Mouse (Mus musculus) neural tube, embryonic 12.5 days (tissue): ENCODE data around the gene Fancd2. TPM values are rescaled to one million over a fixed set of nuclear protein-coding genes. Genes with fewer than 3 reads are reported as not detected.

Experiments
- ATAC-seq: fragments of 200-750 bp; cut with Nextera tagmentation; 2 replicates; pipeline ENCODE4 v1.8.0; 2017; ENCODE audit warnings: low read depth, mild to moderate bottlenecking, moderate TSS enrichment, moderate library complexity; ENCODE audit not compliant: low FRiP score
- H3K27ac ChIP-seq: fragments of 300-500 bp; sonication (generic); 2 replicates; pipeline ENCODE4 v1.5.1; 2016
- H3K27me3 ChIP-seq: fragments of 300-500 bp; sonication (generic); replicated peaks from 2 replicates; pipeline ENCODE4 v1.6.1; 2016; ENCODE audit warnings: mild to moderate bottlenecking
- H3K36me3 ChIP-seq: fragments of 300-500 bp; sonication (generic); 2 replicates; pipeline ENCODE4 v1.6.1; 2016; ENCODE audit warnings: mild to moderate bottlenecking
- H3K4me1 ChIP-seq: fragments of 300-500 bp; sonication (generic); 2 replicates; pipeline ENCODE4 v1.6.1; 2016
- H3K4me2 ChIP-seq: fragments of 300-500 bp; sonication (generic); replicated peaks from 2 replicates; pipeline ENCODE4 v1.6.1; 2016; ENCODE audit warnings: mild to moderate bottlenecking
- H3K4me3 ChIP-seq: fragments of 300-500 bp; sonication (generic); 2 replicates; pipeline ENCODE4 v1.5.1; 2016
- H3K9ac ChIP-seq: fragments of 300-500 bp; sonication (generic); 2 replicates; pipeline ENCODE4 v1.6.1; 2016; ENCODE audit warnings: mild to moderate bottlenecking
- H3K9me3 ChIP-seq: fragments of 300-500 bp; sonication (generic); 2 replicates; pipeline ENCODE4 v1.6.1; 2016; ENCODE audit warnings: mild to moderate bottlenecking
- WGBS: fragments of 180-500 bp; shearing (Covaris S2); methylation state at CpG from one replicate; pipeline ENCODE4 v1.1.7; 2016; 5-methylcytosine and 5-hydroxymethylcytosine counted together
- polyA plus RNA-seq: library from polyadenylated mRNA; unstranded; fragments of >200 nt; fragmentation: Nextera tagmentation; extraction: Ambion mirVana; gene quantifications from 2 replicates; pipeline ENCODE4 v1.2.1, GENCODE M21; 2016

Gene Fancd2
- polyA plus RNA-seq, 1 experiment from 2014 or later = 8.4 TPM

GRCm38 (mm10) chr6:113600543-113601139, 69.2 kb downstream of the Fancd2 start, which contains the start of gene Fancd2os:
Fancd2os (minus strand) TSS chr6:113600715.
- H3K27ac ChIP-seq = no peak within 1 kb of the TSS
- no peaks in the 10 kb centered on the region for H3K9me3 ChIP-seq
- peaks cover 11% of the 10 kb centered on the region for H3K4me1 ChIP-seq
- no peaks in the 10 kb centered on the region for H3K36me3 ChIP-seq
- ATAC-seq = no peak
- no peaks in the 10 kb centered on the region for H3K27me3 ChIP-seq
- no peak within 1 kb of the TSS for H3K9ac ChIP-seq
- no peak within 1 kb of the TSS for H3K4me3 ChIP-seq
- WGBS = 37% methylated on average over 23 of the region's 23 CpGs
- H3K4me2 ChIP-seq = peak within 1 kb of the TSS; percentile 16; the same call in 1 of the 2 replicates

- WGBS = 91% methylated on average over 6 of the region's 6 CpGs
- no peaks in the 10 kb centered on the region for H3K9me3 ChIP-seq
- no peak for ATAC-seq
- no peaks in the 10 kb centered on the region for H3K27me3 ChIP-seq
- H3K27ac ChIP-seq = no peak overlapping the region
- H3K4me1 ChIP-seq = peaks cover 17% of the 10 kb centered on the region
- H3K9ac ChIP-seq = no peak overlapping the region
- H3K36me3 ChIP-seq = no peaks in the 10 kb centered on the region
- H3K4me2 ChIP-seq = no peak overlapping the region
- H3K4me3 ChIP-seq = no peak overlapping the region
Measured at GRCm38 (mm10) chr6:113602821-113603220, 71.3 kb downstream of the Fancd2 start.

GRCm38 (mm10) chr6:113603993-113604392, 72.5 kb downstream of the Fancd2 start:
- Histone ChIP-seq H3K4me2 (peak overlapping the region; percentile 91), H3K36me3 (peaks cover 3% of the 10 kb centered on the region; the same call in 1 of the 2 replicates), H3K9ac (peak overlapping the region; percentile 89; the same call in 1 of the 2 replicates), H3K27ac (no peak overlapping the region), H3K9me3 (no peaks in the 10 kb centered on the region), H3K27me3 (no peaks in the 10 kb centered on the region), H3K4me3 (peak overlapping the region; percentile 95), H3K4me1 (peaks cover 17% of the 10 kb centered on the region)
- 52% methylated on average over 12 of the region's 12 CpGs for WGBS
- peak; percentile 29 for ATAC-seq

GRCm38 (mm10) chr6:113604432-113605223, 73.1 kb downstream of the Fancd2 start, which contains the start of gene Brk1:
Brk1 (plus strand) TSS chr6:113604772.
- H3K9me3 ChIP-seq = no peaks in the 10 kb centered on the region
- ATAC-seq = peak; percentile 93
- peak within 1 kb of the TSS; percentile 47; the same call in 1 of the 2 replicates for H3K27ac ChIP-seq
- peak within 1 kb of the TSS; percentile 89 for H3K9ac ChIP-seq
- peaks cover 17% of the 10 kb centered on the region for H3K4me1 ChIP-seq
- peaks cover 3% of the 10 kb centered on the region; the same call in 1 of the 2 replicates for H3K36me3 ChIP-seq
- peak within 1 kb of the TSS; percentile 95 for H3K4me3 ChIP-seq
- WGBS = under 1% methylated on average over 65 of the region's 65 CpGs
- H3K27me3 ChIP-seq = no peaks in the 10 kb centered on the region
- peak within 1 kb of the TSS; percentile 91 for H3K4me2 ChIP-seq

GRCm38 (mm10) chr6:113605224-113605545, 73.7 kb downstream of the Fancd2 start:
- 5% methylated on average over 10 of the region's 10 CpGs for WGBS
- H3K4me3 ChIP-seq = peak overlapping the region; percentile 95
- peaks cover 3% of the 10 kb centered on the region; the same call in 1 of the 2 replicates for H3K36me3 ChIP-seq
- H3K27ac ChIP-seq = peak overlapping the region; percentile 47; the same call in 1 of the 2 replicates
- H3K9me3 ChIP-seq = no peaks in the 10 kb centered on the region
- no peak for ATAC-seq
- peaks cover 17% of the 10 kb centered on the region for H3K4me1 ChIP-seq
- H3K9ac ChIP-seq = peak overlapping the region; percentile 89
- peak overlapping the region; percentile 91 for H3K4me2 ChIP-seq
- H3K27me3 ChIP-seq = no peaks in the 10 kb centered on the region

GRCm38 (mm10) chr6:113608871-113609270, 77.4 kb downstream of the Fancd2 start:
- no peak overlapping the region for H3K4me2 ChIP-seq
- no peaks in the 10 kb centered on the region for H3K27me3 ChIP-seq
- H3K36me3 ChIP-seq = peaks cover 28% of the 10 kb centered on the region
- no peak overlapping the region for H3K4me3 ChIP-seq
- H3K9ac ChIP-seq = no peak overlapping the region
- ATAC-seq = no peak
- H3K27ac ChIP-seq = no peak overlapping the region
- 90% methylated on average over 6 of the region's 6 CpGs for WGBS
- peaks cover 12% of the 10 kb centered on the region for H3K4me1 ChIP-seq
- H3K9me3 ChIP-seq = 0 out of 2 replicates have a peak, but pooled peaks cover 3% of the 10 kb centered on the region

GRCm38 (mm10) chr6:113609293-113609692, 77.8 kb downstream of the Fancd2 start:
- no peak for ATAC-seq
- H3K4me3 ChIP-seq = no peak overlapping the region
- no peak overlapping the region for H3K27ac ChIP-seq
- no peak overlapping the region for H3K4me2 ChIP-seq
- H3K4me1 ChIP-seq = peaks cover 12% of the 10 kb centered on the region
- H3K36me3 ChIP-seq = peaks cover 32% of the 10 kb centered on the region
- 94% methylated on average over 7 of the region's 7 CpGs for WGBS
- H3K27me3 ChIP-seq = no peaks in the 10 kb centered on the region
- peaks cover 5% of the 10 kb centered on the region; the same call in 1 of the 2 replicates for H3K9me3 ChIP-seq
- no peak overlapping the region for H3K9ac ChIP-seq

GRCm38 (mm10) chr6:113612258-113612969, 80.9 kb downstream of the Fancd2 start:
- ATAC-seq = no peak
- peaks cover 61% of the 10 kb centered on the region for H3K36me3 ChIP-seq
- WGBS = 94% methylated on average over 8 of the region's 8 CpGs
- H3K4me2 ChIP-seq = no peak overlapping the region
- no peak overlapping the region for H3K4me3 ChIP-seq
- peaks cover 7% of the 10 kb centered on the region; the same call in 1 of the 2 replicates for H3K9me3 ChIP-seq
- H3K27ac ChIP-seq = no peak overlapping the region
- no peak overlapping the region for H3K9ac ChIP-seq
- H3K4me1 ChIP-seq = no peaks in the 10 kb centered on the region
- H3K27me3 ChIP-seq = no peaks in the 10 kb centered on the region

GRCm38 (mm10) chr6:113614152-113614551, 82.7 kb downstream of the Fancd2 start:
- no peak overlapping the region for H3K4me2 ChIP-seq
- peaks cover 67% of the 10 kb centered on the region for H3K36me3 ChIP-seq
- H3K4me3 ChIP-seq = no peak overlapping the region
- no peak overlapping the region for H3K9ac ChIP-seq
- H3K4me1 ChIP-seq = no peaks in the 10 kb centered on the region
- H3K27ac ChIP-seq = no peak overlapping the region
- no peak for ATAC-seq
- peaks cover 7% of the 10 kb centered on the region; the same call in 1 of the 2 replicates for H3K9me3 ChIP-seq
- WGBS = 98% methylated on average over 7 of the region's 7 CpGs
- no peaks in the 10 kb centered on the region for H3K27me3 ChIP-seq

GRCm38 (mm10) chr6:113614997-113615396, 83.5 kb downstream of the Fancd2 start:
- H3K27me3 ChIP-seq = no peaks in the 10 kb centered on the region
- WGBS = 95% methylated on average over 8 of the region's 8 CpGs
- H3K4me3 ChIP-seq = no peak overlapping the region
- H3K4me1 ChIP-seq = no peaks in the 10 kb centered on the region
- no peak for ATAC-seq
- no peak overlapping the region for H3K27ac ChIP-seq
- peaks cover 67% of the 10 kb centered on the region for H3K36me3 ChIP-seq
- no peak overlapping the region for H3K4me2 ChIP-seq
- H3K9me3 ChIP-seq = peaks cover 7% of the 10 kb centered on the region; the same call in 1 of the 2 replicates
- H3K9ac ChIP-seq = no peak overlapping the region

- H3K36me3 ChIP-seq = peaks cover 65% of the 10 kb centered on the region
Measured at GRCm38 (mm10) chr6:113615489-113615888, 84.0 kb downstream of the Fancd2 start.

GRCm38 (mm10) chr6:113623386-113623785, 91.9 kb downstream of the Fancd2 start:
- Histone ChIP-seq H3K9ac (no peak overlapping the region), H3K4me1 (peaks cover 15% of the 10 kb centered on the region), H3K27ac (no peak overlapping the region), H3K9me3 (no peaks in the 10 kb centered on the region), H3K36me3 (peaks cover 13% of the 10 kb centered on the region), H3K4me3 (peak overlapping the region; percentile 71), H3K27me3 (no peaks in the 10 kb centered on the region), H3K4me2 (peak overlapping the region; percentile 78)
- no peak for ATAC-seq
- WGBS = 67% methylated on average over 5 of the region's 5 CpGs

More at GRCm38 (mm10) chr6:113615489-113615888, 84.0 kb downstream of the Fancd2 start:
- H3K4me2 ChIP-seq = no peak overlapping the region
- no peak overlapping the region for H3K4me3 ChIP-seq
- WGBS = 96% methylated on average over 4 of the region's 4 CpGs
- H3K9me3 ChIP-seq = peaks cover 7% of the 10 kb centered on the region; the same call in 1 of the 2 replicates
- H3K4me1 ChIP-seq = no peaks in the 10 kb centered on the region
- ATAC-seq = no peak
- H3K27me3 ChIP-seq = no peaks in the 10 kb centered on the region
- H3K9ac ChIP-seq = no peak overlapping the region
- H3K27ac ChIP-seq = no peak overlapping the region
